Mouse (Mus musculus): ENCODE results near the gene Tango2.

- no peak for TF ChIP-seq POLR2A (IDR thresholded peaks at IDR 0.05; ENCODE audit: low read depth, low read length)
- no peak for TF ChIP-seq CTCF (IDR thresholded peaks at IDR 0.05; ENCODE audit: extremely low read depth, insufficient read depth, insufficient read length, insufficient replicate concordance)
Observed at GRCm38 (mm10) chr16:18379338-18380001, 31.6 kb upstream of the Tango2 start.
